Mouse (Mus musculus) heart, adult 18-20 months (tissue): ENCODE measurements around the gene Cux2. TPM values are rescaled to one million over a fixed set of nuclear protein-coding genes. Genes with fewer than 3 reads are reported as not detected.

Experiments
- DNase-seq, 2 experiments: peaks; one replicate each; pipeline ENCODE4 v3.0.0; 2021 to 2022; ENCODE audit warnings: mixed read lengths in 1 of 2
- total RNA-seq, 2 experiments: library from RNA; stranded (reverse); gene quantifications; 2 replicates each; pipeline ENCODE4 v1.2.3; 2021

Gene Cux2
- total RNA-seq, 2 experiments from 2014 or later: 19.3 to 19.4 TPM

DNA sequence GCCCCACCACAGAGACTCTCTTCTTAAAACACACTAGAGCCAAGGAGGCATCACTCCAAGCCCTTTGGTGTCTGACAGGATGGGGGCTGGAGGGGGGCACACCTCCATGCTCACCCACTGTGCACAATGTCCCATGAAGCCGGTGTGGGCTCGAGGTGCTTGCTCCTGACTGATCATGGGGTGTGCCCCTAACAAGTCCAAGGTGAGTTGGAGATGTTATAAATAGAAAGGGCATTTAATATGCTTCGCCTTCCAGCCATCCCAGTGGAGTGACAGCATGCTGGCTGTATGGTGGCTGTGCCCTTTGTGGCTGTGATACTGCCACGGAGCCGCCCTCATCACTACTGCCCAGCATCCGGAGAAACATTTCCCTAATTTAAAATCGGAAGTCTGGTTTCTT, 87.5 kb downstream of the Cux2 start:
- DNase-seq: peak in 1 of 2 experiments; percentile 33

DNA sequence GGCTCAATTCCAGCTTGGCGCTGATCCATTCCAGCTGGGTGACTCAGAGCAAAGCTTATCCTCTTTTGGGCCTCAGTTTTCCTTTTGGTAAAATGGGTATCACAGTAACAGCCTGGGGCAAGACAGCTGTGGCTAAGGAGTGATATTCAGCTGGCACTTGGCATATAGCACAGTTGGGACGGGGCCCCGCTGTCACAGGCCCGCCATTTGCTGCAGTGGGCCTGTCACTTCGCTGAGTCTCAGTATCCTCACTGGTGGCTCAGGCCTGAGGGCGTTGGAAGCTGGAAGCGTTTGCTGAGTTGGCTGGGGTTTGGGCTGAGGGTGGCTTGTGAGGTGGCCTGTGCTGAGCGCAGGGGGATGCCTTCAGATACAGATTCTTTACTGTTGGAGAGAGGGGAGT, 88.6 kb downstream of the Cux2 start:
- DNase-seq: no peak

DNA sequence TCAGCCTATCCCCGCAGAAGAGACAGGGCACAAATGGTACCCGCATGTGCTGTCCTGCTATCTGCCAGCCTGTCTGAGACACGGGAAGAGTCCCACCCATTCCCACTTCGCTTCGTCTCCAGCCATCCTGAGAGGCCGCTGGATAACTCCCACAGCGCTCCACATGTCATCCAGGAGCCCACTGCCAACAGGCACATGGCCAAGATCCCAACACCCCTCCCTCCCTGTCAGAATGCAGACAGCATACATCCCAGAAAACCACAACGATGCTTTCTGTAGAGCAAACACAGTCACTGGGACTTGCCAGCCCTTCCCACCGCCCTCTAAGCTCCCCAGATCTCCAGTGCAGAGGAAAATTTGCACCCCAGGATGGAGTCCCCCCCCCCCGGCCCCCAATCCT, 90.2 kb downstream of the Cux2 start:
- DNase-seq: no peak

DNA sequence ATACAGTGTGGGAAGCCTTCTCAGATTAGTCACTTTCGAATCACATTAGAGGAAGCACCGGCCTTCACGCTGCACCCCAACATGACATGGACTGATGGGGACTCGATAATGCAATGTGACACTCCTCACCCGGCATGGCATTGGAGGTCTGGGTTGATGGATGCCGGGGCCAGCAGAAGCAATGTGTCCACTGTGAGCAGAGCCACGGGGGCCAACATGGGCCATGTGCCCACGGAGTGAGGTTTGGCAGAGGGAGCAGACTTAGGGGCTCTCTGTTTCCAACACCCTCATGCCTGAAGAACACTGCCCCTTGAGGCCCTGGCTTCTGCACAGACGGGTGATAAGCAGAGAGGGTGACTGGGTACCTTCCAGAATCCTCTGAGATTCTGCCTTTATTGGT, 91.4 kb downstream of the Cux2 start:
- no peak for DNase-seq

DNA sequence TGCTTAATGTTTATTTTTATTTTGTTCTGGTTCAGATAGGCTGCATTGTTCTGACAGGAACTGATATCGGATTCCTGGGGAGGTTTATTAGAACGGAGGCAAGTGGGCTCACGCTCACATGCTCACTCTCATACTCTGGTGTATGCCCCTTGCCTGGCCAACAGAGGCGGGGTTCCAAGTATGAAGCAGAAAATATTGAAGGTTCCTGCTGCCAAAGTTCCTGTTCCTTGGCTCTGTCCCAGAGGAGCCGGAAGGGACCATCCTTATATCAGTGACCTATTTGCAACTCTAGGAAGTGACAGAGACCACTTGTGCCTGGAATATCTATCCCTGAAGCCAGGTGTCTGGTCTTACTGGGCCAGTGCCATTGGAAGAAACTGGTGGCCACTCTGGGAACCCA, 94.1 kb downstream of the Cux2 start:
- DNase-seq: no peak

DNA sequence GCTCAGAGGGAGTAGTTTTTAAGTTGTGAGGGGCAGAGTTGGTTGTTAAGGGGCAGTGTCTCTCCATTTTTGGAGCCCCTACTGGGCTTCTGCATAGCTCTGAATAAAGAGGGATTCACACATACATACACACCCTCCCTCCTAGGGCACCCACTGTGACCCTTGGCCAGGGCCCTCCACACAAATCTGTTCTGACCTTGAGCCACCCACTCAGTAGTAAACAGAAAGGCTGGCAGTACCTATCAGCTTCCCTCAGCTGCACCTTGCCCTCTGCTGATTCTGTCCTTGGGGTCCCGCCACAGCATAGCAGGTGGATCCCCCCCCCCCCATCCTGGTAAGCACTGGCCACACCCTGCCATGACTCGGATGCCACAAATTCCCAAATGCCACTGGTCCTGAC, 99.7 kb downstream of the Cux2 start:
- DNase-seq: no peak

DNA sequence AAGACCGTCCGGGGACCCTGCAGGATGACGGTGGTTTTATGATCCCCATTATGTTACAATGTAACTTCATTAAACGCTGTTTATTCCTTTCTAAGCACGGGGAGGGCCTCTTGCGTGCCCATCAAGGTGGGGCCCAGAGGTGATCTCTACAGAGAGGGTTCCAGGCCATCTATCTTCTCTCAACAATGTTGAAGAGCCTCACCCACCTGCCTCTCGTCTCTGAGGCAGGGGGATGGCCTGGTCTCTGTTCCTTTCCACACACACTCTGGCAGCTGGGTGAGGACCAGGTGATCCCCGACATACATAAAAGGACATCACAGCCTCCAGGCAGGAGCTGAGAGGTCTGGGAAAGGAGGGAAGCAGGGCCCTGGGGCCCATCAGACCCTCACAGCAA, 100.9 kb downstream of the Cux2 start:
- DNase-seq: no peak

DNA sequence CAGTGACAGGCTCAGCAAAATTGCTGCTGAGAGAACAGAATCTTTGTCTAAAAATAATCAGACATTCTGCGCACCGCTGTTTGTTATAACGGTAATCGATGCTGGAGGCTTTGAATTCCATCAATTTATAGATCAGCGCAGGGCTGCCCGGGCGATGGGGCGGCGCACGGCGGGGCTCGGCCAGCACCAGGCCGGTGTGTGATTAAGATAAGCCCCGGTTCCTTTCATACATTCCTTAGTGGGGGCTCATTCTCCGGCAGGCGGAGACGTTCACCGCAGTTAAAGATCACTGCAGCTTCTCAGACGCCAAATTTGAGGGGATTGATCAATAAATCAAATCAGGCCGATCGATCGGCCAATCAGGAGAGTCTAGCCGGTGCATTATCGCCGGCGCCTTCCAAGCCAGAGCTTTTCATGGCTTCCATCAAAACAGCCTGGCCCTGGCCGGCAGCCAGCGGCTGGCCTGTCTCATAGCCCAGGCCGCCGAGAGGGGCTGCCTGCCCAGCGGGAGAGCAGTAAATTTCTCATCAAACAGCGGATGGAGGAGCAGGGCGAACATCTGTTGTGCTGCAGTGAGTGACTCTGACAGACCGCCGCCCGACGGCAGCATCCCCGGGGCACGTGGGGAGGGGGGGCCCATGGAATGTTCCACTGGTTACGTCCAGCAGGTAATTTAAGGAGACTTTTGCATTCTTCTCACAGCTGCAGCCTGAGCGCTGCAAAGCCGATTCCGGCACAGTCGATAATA, 101.4 kb downstream of the Cux2 start:
- peak; percentile 22 to 46 for DNase-seq

DNA sequence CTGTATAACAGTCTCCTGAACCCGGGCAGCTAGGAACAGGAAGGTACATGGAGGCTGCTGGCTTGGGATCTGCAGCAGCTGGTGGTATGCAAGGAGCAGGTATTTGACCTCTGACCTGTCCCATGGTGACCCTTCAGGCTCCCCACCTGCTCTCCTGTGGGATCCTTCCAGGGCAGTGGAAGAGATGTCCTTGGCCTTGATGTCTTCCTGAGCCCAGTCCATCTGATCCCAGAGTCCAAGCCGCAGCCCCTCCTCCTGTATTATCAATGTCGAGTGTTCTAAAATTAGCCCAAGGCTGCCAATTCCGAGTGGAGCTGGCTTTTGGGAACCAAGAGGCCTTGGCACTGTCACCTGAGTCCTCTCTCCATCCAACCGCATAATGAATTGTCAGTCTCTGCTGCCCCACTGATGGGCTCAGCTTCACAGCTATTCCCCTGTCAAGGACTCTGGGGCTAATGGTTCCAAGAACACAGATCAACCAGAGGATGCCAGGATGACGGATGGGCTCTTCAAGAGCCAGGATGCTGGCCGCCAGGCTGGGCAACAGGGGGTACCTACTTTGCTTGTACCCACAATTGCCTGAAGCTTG, 103.2 kb downstream of the Cux2 start:
- peak; percentile 29 to 38 for DNase-seq

DNA sequence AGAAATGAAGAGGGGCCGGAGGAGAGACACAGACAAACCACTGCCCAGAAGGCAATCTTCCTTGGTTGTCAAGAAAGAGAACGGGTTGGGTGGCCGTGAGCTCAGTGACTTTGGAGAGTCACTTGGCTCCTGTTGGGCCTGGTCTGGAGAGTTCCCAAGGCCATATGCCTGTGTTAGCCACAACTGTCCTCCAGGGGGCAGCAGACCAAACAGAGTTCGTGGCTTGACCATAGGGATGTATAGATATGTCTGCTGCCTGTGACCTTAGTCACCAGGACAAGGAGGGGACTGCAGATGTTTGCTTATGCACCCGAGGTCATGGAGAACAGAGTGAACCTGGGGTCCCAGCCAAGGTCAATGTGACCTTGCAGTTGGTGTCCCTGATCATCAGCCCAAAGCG, 104.1 kb downstream of the Cux2 start:
- DNase-seq: peak; percentile 28 to 71

DNA sequence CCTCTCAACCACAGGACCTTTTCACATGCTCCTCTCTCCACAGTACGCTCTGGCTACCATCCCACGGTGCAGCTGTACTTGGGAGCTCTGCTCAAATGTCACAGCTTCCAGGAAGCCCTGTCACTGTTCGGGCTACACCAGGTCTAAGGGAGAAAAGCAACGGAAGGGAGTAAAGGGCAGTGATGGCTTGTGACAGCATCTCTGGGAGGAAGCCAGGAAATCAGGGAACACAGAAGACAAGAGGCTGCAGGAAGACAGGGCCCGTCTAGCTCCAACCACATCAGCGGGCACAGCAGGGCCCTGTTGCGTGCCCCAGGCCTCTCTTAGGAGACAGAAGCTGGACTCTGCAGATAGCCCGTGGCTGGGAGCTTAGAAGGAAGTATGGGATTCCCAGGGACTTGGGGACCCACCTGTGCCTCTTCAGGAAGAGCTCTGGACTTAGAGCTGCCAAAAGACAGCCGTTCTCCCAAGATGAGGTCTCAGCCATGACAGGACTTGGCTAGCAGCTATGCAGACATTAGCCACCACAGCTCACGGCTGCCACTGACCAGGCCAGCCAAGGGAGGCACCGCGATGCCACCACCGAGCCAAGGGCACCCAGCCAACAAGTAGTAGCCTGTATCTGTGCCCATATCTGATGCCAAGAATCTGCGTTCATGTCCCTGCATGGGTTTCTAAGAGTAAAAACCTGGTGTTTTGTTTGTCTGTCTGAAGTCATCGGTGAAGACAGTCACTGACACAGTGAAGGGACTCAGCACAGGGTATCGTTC, 105.7 kb downstream of the Cux2 start:
- no peak for DNase-seq

DNA sequence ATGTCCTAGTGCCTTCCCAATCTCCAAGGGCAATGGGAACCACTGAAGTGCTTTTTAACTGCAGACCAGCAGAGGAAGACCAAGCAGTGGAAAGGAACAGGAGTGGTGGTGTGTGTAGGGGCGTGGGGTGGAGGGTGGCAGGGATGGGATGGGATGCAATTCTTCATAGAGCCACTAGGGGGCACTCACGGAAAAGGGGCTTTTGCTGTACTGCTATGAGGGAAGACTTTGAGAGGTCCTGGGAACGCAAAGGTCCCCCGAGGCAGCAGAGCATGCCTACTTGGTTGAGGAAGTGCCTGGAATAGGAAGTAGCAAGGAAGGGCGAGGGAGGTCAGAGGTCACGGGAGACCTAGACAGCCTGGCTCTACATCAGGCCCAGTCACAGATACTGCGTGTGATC, 106.4 kb downstream of the Cux2 start:
- no peak for DNase-seq

DNA sequence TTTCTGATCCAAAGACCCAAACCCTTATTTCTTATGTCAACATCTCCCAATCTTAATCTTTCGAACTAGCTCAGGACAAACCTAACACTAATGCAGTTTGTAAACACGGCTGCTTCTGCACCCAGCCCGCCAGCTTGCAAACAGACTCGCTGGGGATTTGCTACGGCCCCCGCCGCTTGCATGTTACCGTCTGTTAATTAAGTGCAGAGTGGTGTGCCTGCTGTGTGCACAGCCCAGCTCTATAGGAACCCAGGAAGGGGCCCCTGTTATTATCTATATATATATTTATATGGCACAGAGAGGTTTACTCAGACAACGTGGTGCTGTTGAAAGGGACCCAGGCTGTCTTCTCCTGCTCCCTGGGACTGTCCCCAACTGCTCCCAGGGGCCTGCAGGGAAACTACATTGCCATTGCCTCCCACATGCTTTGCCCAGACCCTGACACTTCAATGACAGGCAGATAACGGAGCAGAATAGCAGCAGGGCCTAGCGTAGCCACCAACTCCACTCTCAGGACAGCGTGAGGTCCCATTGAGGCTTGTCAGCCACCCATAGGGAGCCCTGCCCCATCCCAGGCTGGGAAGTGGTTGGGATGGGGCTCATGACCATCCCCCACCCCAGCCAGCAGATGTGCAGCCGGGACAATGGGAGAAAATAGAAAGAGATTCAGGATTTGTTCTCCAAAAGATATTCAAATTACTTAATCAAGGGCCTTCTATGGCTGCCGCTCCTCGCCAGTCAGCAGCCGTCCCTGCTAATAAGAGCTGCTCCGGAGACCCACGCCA, 111.6 kb downstream of the Cux2 start:
- no peak for DNase-seq

DNA sequence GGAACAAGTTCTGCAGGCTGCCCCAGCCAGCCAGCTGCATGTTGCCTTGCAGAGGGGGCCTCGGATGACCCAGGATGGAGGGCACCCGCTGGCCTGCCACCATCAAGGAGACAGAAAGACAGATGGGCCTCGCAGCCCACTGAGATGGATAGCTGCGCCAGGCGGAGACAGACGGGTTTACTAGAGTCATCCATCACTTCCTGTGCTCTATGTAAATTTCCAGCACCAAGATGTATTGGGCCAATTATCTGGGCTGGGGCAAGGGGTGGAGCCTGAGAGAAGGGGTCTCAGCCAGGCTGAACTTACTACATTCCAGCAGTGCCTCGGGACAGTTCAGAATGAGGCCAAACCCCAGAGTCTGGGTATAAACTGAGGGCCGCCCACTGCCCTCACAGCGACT, 119.6 kb downstream of the Cux2 start:
- DNase-seq: no peak

DNA sequence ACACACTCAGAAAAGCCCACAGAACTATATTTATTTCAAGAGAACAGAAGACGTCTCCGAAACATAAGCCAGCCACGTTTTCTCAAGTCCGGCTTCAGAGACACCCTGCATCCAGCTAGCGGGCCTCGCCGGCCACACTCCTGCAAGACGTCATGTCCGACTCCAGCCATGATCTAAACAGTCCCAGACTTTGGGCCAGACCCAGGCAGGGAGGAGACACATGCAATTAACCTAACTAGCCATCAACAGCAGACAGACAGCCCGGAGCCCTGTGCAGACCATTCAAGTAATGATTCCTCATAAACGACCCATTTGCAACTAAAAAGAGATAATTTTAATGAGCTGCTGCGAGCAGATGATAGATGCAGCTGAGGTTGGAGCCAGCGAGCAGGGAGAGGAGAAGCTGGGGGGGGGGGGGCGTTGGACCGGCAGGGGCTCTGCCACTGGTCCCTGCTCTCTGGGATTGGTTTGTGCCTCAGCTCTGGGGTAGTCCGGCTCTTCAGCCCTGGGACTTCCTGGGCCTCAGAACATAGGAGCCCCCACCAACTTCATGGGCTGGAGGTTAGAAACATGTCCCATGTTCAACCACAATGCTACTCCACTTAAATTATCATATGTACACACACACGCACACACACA, 121.4 kb downstream of the Cux2 start:
- no peak for DNase-seq

DNA sequence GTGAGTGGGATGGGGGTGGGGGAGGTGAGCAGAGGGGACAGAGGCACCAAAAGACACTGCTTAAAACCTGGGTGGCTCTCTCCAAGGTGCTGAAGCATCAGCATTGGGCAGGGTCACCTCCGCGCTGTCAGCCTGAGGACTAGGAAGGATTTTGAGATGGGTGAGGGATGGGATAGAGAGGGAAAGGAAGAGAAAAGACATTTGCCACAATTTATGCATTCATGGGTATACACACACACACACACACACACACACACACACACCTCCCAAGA, 123.4 kb downstream of the Cux2 start:
- no peak for DNase-seq

DNA sequence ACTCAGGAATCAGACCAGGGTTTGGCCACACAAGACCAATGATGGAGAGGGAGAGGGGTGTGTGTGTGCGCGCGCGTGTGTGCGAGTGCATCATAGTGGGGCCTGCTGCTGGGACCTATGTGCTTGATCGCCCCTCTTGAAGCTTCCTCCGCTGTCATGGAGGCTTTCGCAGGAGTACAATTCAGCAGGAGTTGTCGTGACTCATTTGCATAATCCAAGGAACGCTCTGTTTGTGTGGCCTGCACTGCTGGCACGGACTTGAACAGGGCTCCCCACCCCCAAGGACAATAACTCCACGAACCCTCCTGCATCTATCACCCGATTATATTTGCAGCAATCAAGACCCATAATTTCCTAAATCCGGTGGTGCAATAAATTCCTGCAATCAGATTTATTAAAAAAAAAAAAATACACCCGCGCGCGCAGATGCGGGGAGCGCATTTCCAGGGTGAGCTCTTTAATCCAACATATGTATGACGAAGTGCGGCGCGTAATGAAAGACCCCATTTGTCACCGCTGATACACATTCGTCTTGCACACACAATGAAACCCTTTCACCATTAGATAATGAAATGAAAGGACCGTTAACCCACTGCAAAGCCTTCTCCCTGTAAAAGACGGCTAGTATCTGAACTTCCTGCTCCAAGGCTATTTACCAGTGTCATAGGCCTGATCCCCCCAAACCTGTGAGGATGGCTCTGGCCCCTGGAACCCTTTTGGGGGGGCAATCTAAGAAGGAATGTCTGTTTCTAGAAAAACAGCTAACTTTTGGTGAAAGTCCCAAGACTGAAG, 124.0 kb downstream of the Cux2 start:
- DNase-seq: no peak

DNA sequence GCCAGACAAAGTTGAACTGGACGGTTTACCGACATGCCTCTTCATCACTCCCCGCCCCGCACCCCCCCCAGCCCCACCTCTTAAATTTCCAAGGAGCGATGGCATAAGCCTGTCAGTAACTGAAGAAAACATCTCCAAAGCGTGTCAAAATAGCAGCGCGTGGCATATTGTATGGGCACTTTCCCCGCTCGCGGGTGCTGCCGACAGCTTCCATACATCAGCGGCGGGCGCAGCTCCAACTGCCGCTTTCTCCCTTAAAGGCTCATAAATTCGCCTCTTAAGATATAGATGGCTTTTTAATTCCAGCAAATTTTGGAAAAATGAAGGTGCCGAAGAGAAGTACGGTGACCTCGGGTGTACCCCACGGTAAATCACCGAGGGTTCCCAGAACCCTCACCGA, 124.6 kb downstream of the Cux2 start:
- DNase-seq: no peak

DNA sequence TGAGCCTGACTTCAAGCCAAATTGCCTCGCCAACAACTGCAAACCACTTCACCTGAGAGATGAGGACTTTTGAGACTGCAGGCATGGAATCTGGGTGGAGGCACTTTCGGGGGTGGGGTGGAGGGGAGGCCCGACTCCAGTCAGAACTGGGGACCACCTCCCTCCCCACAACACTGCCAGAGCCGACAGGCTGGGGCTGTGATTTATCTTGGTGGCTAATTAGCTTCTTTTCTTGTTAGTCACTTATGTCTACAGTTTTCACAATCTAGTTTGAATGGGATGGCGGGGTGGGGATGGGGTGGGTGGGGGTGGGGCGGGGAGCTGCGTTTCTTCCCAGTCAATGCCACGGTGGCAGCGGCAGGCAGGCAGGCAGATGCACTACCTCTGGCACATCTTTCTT, 125.5 kb downstream of the Cux2 start:
- no peak for DNase-seq

DNA sequence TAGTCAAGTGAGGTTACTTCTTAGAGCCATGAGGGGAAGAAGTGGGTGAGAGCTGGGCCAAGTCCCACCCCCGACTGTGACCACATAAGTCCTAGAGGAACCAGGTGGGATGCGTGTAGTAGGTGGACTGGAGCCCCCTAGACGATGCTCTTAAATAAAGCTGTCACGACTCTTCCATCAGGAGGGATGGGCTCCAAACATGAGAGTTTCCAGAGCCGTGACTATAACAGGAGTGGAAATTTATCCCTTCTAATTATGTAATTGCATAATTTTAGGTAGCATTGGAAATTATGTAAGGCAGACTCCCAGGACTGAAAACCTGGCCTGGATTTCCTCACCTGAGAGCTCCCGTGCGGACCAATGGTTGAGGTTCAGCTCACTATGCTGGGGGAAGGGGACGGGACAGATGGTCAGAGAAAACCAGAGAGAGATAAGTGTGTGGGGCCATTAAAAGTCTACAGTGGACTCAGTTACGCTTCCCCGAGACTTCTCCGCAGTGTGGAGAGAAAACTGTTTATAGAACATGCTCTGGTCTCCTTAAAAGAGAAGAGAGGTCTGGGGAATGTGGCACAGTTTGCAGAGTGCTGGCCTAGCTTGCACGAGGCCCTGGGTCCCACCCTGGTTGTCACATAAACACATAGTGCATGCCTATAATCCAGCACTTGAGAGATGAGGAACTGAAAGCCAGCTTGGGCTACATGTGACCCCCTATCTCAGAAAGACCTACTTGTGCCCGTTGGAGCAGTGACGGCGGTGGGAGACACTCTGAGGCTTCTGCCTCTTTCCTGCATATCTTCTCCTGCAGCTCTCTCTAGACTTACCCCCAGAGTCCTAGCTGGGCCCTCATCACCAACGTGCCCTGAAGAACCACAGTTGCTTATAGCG, 126.7 kb downstream of the Cux2 start:
- no peak for DNase-seq

DNA sequence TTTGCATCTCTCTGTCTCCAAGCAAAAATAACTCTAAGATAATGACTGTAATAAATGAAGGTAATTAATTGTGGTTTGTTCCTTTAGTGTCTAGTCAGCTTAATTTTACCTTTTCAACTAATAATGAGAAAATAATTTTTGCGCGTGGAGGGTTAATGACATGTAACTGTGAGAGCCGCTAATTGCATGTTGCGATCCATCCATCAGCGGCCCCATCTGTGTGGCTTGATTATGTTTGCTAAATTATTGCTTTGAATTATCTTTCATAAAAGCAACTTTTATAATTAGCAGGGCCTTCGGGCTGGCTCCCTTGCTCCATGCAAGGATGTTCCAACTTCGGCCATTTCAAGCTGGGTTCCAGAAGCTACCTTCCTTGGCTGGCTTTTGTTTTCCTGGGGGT, 130.7 kb downstream of the Cux2 start:
- DNase-seq: no peak
